Mouse (Mus musculus) liver, embryonic 14.5 days (tissue): ENCODE data around the gene Pcbp2. TPM values are rescaled to one million over a fixed set of nuclear protein-coding genes. Genes with fewer than 3 reads are reported as not detected.
A peak's percentile ranks its signal among the peaks of the same experiment; 100 is the strongest.

Experiments
- ATAC-seq: fragments of 200-750 bp; cut with Nextera tagmentation; 2 replicates; pipeline ENCODE4 v1.8.0; 2017; ENCODE audit warnings: moderate number of reproducible peaks, mild to moderate bottlenecking, moderate library complexity; ENCODE audit not compliant: insufficient read depth
- DNase-seq, 3 experiments: peaks; one replicate each; pipeline ENCODE4 v3.0.0-alpha.2; 2012 to 2013; ENCODE audit warnings: low read depth in 3 of 3, low spot score in 3 of 3
- H3K27ac ChIP-seq: fragments of 300-500 bp; sonication (generic); 2 replicates; pipeline ENCODE4 v1.5.1; 2014; ENCODE audit warnings: moderate library complexity, mild to moderate bottlenecking, control low read depth, inconsistent platforms
- H3K27me3 ChIP-seq: fragments of 300-500 bp; sonication (generic); 2 replicates; pipeline ENCODE4 v1.6.1; 2014; ENCODE audit warnings: mild to moderate bottlenecking, low read length, moderate library complexity; ENCODE audit not compliant: control insufficient read depth, insufficient read depth
- H3K36me3 ChIP-seq: fragments of 300-500 bp; sonication (generic); replicated peaks from 2 replicates; pipeline ENCODE4 v1.6.1; 2014; ENCODE audit warnings: low read depth; ENCODE audit not compliant: control insufficient read depth, insufficient read depth
- H3K4me1 ChIP-seq, 2 experiments: fragments of 200-500 bp in 1 of 2; fragments of 300-500 bp in 1 of 2; sonication (generic) in 1 of 2; replicated peaks; 2 replicates each; pipeline ENCODE4 v1.6.1; 2012 to 2014; ENCODE audit warnings: antibody characterized with exemption in 1 of 2, inconsistent platforms in 1 of 2, low read length in 1 of 2; ENCODE audit not compliant: control insufficient read depth in 2 of 2, insufficient read depth in 2 of 2
- H3K4me2 ChIP-seq: fragments of 300-500 bp; sonication (generic); 2 replicates; pipeline ENCODE4 v1.6.1; 2014; ENCODE audit warnings: low read depth, mild to moderate bottlenecking, control low read depth, moderate library complexity
- H3K4me3 ChIP-seq, 2 experiments: fragments of 200-500 bp in 1 of 2; fragments of 300-500 bp in 1 of 2; sonication (generic) in 1 of 2; 2 replicates each; pipeline ENCODE4 v1.5.1; 2012 to 2014; ENCODE audit warnings: low read depth in 2 of 2, low read length in 2 of 2, mild to moderate bottlenecking in 2 of 2, control low read depth in 1 of 2, inconsistent platforms in 1 of 2, moderate library complexity in 1 of 2; ENCODE audit not compliant: insufficient read depth in 1 of 2
- H3K9ac ChIP-seq: fragments of 300-500 bp; sonication (generic); replicated peaks from 2 replicates; pipeline ENCODE4 v1.6.1; 2014; ENCODE audit warnings: mild to moderate bottlenecking, control low read depth, moderate library complexity
- H3K9me3 ChIP-seq: fragments of 300-500 bp; sonication (generic); 2 replicates; pipeline ENCODE4 v1.6.1; 2016; ENCODE audit warnings: low read length, mixed read lengths; ENCODE audit not compliant: control insufficient read depth
- CTCF ChIP-seq: IDR thresholded peaks from 2 replicates; pipeline ENCODE4 v1.5.1; 2016; ENCODE audit warnings: antibody characterized with exemption, low read depth, control low read depth
- EP300 ChIP-seq: IDR thresholded peaks from 2 replicates; pipeline ENCODE4 v1.6.1; 2016; ENCODE audit warnings: antibody characterized with exemption, low read depth
- WGBS: fragments of 180-500 bp; shearing (Covaris S2); extraction: QIAGEN DNeasy Blood & Tissue Kit; methylation state at CpG from one replicate; pipeline ENCODE4 v1.1.7; 2014; ENCODE audit not compliant: insufficient replicate concordance; 5-methylcytosine and 5-hydroxymethylcytosine counted together
- polyA plus RNA-seq, 2 experiments: library from polyadenylated mRNA; depleted of rRNA in 1 of 2; stranded (reverse) in 1 of 2; unstranded in 1 of 2; fragments of >200 nt; fragmentation: Nextera tagmentation in 1 of 2; extraction: Ambion mirVana in 1 of 2; gene quantifications; 2 replicates each; pipeline versions ENCODE4 v1.2.1 to v1.2.3; 2012 to 2014

The Pcbp2 gene
- polyA plus RNA-seq, 2 experiments, result 93.3 to 221 TPM

GRCm38 (mm10) chr15:102508336-102508735 lies 38.0 kb downstream of the Pcbp2 start:
- Histone ChIP-seq H3K9ac (no peak overlapping the region), H3K27me3 (no peaks in the 10 kb centered on the region; the same call in 1 of the 2 replicates), H3K27ac (no peak overlapping the region), H3K9me3 (no peaks in the 10 kb centered on the region), H3K4me1 (peaks cover 2 to 7% of the 10 kb centered on the region in 2 experiments; a peak in 3 of 4 replicates), H3K4me3 (no peak overlapping the region), H3K4me2 (no peak overlapping the region), H3K36me3 (peaks cover 7% of the 10 kb centered on the region; the same call in 1 of the 2 replicates)
- 61% methylated on average over 3 of the region's 3 CpGs for WGBS
- ATAC-seq (no peak), DNase-seq (no peak)
- TF ChIP-seq EP300 (no peak), CTCF (no peak)

DNA sequence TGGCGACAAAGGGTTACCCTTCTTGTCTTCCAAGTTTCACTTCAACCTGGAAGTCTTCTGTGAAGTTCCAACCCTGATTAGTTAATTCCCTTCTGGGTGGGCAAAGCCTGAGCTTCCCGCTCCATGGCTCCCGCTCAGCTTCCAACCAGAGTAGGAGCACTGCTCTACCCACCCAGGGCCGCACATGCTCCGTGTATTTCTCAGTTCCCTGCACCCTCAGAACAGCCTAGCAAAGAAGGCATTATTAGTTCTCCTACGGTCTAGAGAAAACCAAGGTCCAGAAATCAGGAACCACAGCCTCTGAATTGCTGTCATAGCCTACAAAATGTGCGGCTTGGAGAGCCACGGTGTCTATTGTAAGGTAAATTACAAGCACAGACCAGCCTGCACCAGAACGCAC lies 39.8 kb downstream of the Pcbp2 start:
- Histone ChIP-seq H3K27me3 (no peaks in the 10 kb centered on the region; the same call in 1 of the 2 replicates), H3K4me2 (peak overlapping the region; percentile 90), H3K4me1 (peaks cover 2 to 7% of the 10 kb centered on the region in 2 experiments; a peak in 3 of 4 replicates), H3K4me3 (peak overlapping the region; percentile 56 to 62), H3K9ac (peak overlapping the region; percentile 59), H3K36me3 (no peaks in the 10 kb centered on the region), H3K27ac (no peak overlapping the region), H3K9me3 (no peaks in the 10 kb centered on the region)
- TF ChIP-seq CTCF, result no peak
- no peak for TF ChIP-seq EP300
- ATAC-seq (peak; percentile 16), DNase-seq (no peak)
- WGBS, result 16% methylated on average over 9 of the region's 9 CpGs

DNA sequence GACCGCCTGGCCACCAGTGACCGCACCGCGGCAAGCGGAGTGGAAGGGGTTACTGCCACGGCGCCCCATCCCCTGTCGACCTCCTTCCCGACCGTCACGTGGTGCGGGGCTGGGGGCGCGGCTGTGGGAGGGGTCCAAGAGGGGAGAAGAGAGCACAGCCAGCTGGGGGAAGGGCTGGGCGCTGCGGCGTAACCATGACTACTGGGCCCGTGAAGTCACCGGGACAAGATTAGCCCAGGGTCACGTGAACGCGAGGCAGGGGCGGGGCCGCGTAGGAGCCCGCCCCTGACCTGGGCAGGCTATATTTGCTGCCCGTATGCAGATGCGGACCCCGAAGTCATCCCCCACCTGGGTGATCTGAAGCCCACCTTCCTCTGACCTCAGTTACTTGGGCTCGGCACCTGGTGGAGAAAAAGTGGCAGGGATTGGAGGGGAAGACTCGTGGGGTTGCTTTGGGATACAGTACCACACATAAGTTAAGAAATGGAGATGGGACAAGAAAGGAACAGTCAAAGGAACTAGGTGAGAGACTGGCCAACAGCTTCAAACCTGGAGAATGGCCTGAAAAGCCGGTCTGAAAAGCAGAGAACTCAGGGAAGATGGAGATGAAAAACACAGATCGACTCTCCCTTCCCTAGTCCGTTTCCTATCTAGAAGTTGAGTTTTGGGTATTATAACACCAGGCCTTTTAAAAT lies 40.4 kb downstream of the Pcbp2 start:
- H3K4me2 ChIP-seq, result peak overlapping the region; percentile 90
- ATAC-seq (peak; percentile 89), DNase-seq (peak; percentile 53 to 61 (median 56))
- WGBS, result 3% methylated on average over 33 of the region's 34 CpGs
- H3K9ac ChIP-seq, result peak overlapping the region; percentile 59
- TF ChIP-seq EP300 (no peak), CTCF (no peak)
- H3K9me3 ChIP-seq, result no peaks in the 10 kb centered on the region
- H3K36me3 ChIP-seq, result no peaks in the 10 kb centered on the region
- H3K27me3 ChIP-seq, result peaks cover 2% of the 10 kb centered on the region
- peak overlapping the region; percentile 56 to 62 for H3K4me3 ChIP-seq
- H3K4me1 ChIP-seq, result peaks cover 2 to 7% of the 10 kb centered on the region in 2 experiments; a peak in 3 of 4 replicates
- H3K27ac ChIP-seq, result no peak overlapping the region

DNA sequence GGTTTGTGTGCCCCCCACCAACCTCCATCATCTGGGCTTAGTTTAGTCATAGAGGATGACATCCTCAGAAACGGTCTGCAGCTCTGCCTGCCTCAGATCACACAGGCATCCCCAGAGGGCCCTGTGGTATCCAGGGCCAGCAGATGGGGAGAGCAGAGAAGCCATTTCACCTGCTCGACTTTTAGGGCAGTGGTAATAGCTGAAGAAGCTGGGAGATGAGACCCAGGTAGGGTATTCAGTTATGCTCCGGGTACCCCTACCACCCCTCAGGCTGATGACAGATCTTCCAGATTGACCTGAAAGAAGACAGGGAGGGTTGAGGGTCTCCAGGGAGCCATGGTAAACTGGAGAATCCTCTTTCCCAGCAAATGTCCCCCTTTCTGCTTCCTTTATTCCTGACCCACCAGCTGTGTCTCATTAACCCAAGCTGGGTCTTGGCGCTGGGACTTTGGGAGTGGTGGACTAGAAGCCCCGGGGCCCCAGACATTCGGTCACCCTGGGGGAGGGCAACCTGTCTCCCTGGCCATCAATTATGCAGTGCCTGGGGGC lies 41.0 kb downstream of the Pcbp2 start:
- no peak for TF ChIP-seq EP300
- 41% methylated on average over 6 of the region's 6 CpGs for WGBS
- ATAC-seq (no peak), DNase-seq (no peak)
- Histone ChIP-seq H3K4me1 (peaks cover 2 to 10% of the 10 kb centered on the region in 2 experiments), H3K36me3 (no peaks in the 10 kb centered on the region), H3K9me3 (no peaks in the 10 kb centered on the region), H3K9ac (no peak overlapping the region), H3K27me3 (peaks cover 3% of the 10 kb centered on the region), H3K4me3 (no peak overlapping the region), H3K4me2 (peak overlapping the region; percentile 90), H3K27ac (no peak overlapping the region)

DNA sequence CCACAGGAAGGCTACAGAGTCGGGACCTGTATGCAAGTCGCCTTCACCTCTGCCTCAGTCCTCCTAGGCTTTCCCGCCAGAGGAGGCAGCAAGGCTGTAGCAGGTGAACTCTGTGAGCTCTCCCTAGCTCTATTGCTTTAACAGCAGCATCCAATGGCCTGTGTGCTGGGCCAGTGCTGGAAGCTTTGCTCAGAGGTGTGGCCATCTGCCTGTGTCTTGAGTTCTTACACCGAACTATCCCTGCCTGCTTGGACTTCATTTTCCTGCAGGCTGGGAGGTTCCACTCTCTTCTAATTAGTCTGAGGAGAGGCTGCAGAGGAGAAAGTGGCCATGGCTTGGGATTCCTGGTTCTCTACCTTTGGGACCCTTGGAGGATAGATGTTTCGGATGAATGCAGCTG lies 41.7 kb downstream of the Pcbp2 start:
- H3K4me3 ChIP-seq, result no peak overlapping the region
- DNase-seq (no peak), ATAC-seq (no peak)
- peaks cover 4 to 11% of the 10 kb centered on the region in 2 experiments for H3K4me1 ChIP-seq
- no peak overlapping the region for H3K9ac ChIP-seq
- H3K4me2 ChIP-seq, result no peak overlapping the region
- no peaks in the 10 kb centered on the region for H3K36me3 ChIP-seq
- no peak for TF ChIP-seq CTCF
- no peak for TF ChIP-seq EP300
- peaks cover 3% of the 10 kb centered on the region for H3K27me3 ChIP-seq
- no peaks in the 10 kb centered on the region for H3K9me3 ChIP-seq
- no peak overlapping the region for H3K27ac ChIP-seq
- WGBS, result 62% methylated on average over 5 of the region's 5 CpGs
